Mouse (Mus musculus): ENCODE measurements around the gene Rab1b. TPM values are rescaled to one million over a fixed set of nuclear protein-coding genes. Genes with fewer than 3 reads are reported as not detected.

The Rab1b gene
- total RNA-seq, 2 experiments from 2014 or later, result 173 TPM

GRCm38 (mm10) chr19:5052853-5053252, 54.0 kb downstream of the Rab1b start:
- no peak for DNase-seq (ENCODE audit: extremely low spot score in 1 of 2, low spot score in 1 of 2)

GRCm38 (mm10) chr19:5052166-5052822, 54.6 kb downstream of the Rab1b start:
- peak in 1 of 2 experiments; percentile 35 for DNase-seq (ENCODE audit: extremely low spot score in 1 of 2, low spot score in 1 of 2)

GRCm38 (mm10) chr19:5051515-5051914, 55.4 kb downstream of the Rab1b start:
- DNase-seq (ENCODE audit: extremely low spot score in 1 of 2, low spot score in 1 of 2), result peak in 1 of 2 experiments; percentile 31

- DNase-seq (ENCODE audit: extremely low spot score in 1 of 2, low spot score in 1 of 2), result peak in 1 of 2 experiments; percentile 36
Observed at GRCm38 (mm10) chr19:5051031-5051430, 55.8 kb downstream of the Rab1b start.

- peak in 1 of 2 experiments; percentile 52 for DNase-seq (ENCODE audit: extremely low spot score in 1 of 2, low spot score in 1 of 2)
Observed at GRCm38 (mm10) chr19:5050047-5050905, 56.6 kb downstream of the Rab1b start, which contains the start of gene Rin1. Gene Rin1, plus strand, starts transcription at chr19:5050481.

- no peak for DNase-seq (ENCODE audit: extremely low spot score in 1 of 2, low spot score in 1 of 2)
Observed at GRCm38 (mm10) chr19:5049325-5049724, 57.5 kb downstream of the Rab1b start.

Other genes starting within 250 kb of the Rab1b start
- under 1 TPM; 0.84 to 0.89 TPM for gene Actn3, start 229.2 kb downstream of the Rab1b start, total RNA-seq (2021)
- 10 to 100 TPM; 24.9 to 25.5 TPM for gene Zdhhc24, start 228.4 kb downstream of the Rab1b start, total RNA-seq (2021)
- 10 to 100 TPM; 37.4 to 41.9 TPM for gene Bbs1, start 200.4 kb downstream of the Rab1b start, total RNA-seq (2021)
- gene Dpp3, start 178.8 kb downstream of the Rab1b start, total RNA-seq (2021), result 10 to 100 TPM; 41.0 to 43.5 TPM
- 10 to 100 TPM; 20.2 to 20.9 TPM for gene Peli3, start 163.9 kb downstream of the Rab1b start, total RNA-seq (2021)
- gene Mrpl11, start 144.9 kb downstream of the Rab1b start, total RNA-seq (2021), result 10 to 100 TPM; 60.5 to 71.1 TPM
- 1 to 10 TPM; 5.7 to 6.6 TPM for gene Npas4, start 116.8 kb downstream of the Rab1b start, total RNA-seq (2021)
- 10 to 100 TPM; 14.2 to 17.6 TPM for gene Slc29a2, start 83.2 kb downstream of the Rab1b start, total RNA-seq (2021)
- 100 to 1,000 TPM; 131 to 132 TPM for gene B4gat1, start 68.2 kb downstream of the Rab1b start, total RNA-seq (2021)
- 1 to 10 TPM; 5.0 to 5.3 TPM for gene AC124502.3, start 68.2 kb downstream of the Rab1b start, total RNA-seq (2021)
- gene Brms1, start 65.7 kb downstream of the Rab1b start, total RNA-seq (2021), result 10 to 100 TPM; 19.2 to 21.4 TPM
- 100 to 1,000 TPM; 109 to 114 TPM for gene Rin1, start 56.6 kb downstream of the Rab1b start, total RNA-seq (2021)
- 1 to 10 TPM; 4.3 to 5.1 TPM for gene Cd248, start 39.0 kb downstream of the Rab1b start, total RNA-seq (2021)
- 100 to 1,000 TPM; 131 to 138 TPM for gene Tmem151a, start 21.5 kb downstream of the Rab1b start, total RNA-seq (2021)
- gene Yif1a, start 18.5 kb downstream of the Rab1b start, total RNA-seq (2021), result 10 to 100 TPM; 24.5 to 24.7 TPM
- 100 to 1,000 TPM; 754 to 774 TPM for gene Cnih2, start 8.6 kb downstream of the Rab1b start, total RNA-seq (2021)
- gene Klc2, start 11.5 kb upstream of the Rab1b start, total RNA-seq (2021), result 100 to 1,000 TPM; 214 to 222 TPM
- gene Pacs1, start 166.0 kb upstream of the Rab1b start, total RNA-seq (2021), result 10 to 100 TPM; 54.2 to 57.6 TPM
- 100 to 1,000 TPM; 201 to 202 TPM for gene Sf3b2, start 188.4 kb upstream of the Rab1b start, total RNA-seq (2021)
- 100 to 1,000 TPM; 114 to 129 TPM for gene Gal3st3, start 191.3 kb upstream of the Rab1b start, total RNA-seq (2021)
- not detected for gene Catsper1, start 228.7 kb upstream of the Rab1b start, total RNA-seq (2021)
- 1 to 10 TPM; 6.1 to 6.7 TPM for gene Cst6, start 242.5 kb upstream of the Rab1b start, total RNA-seq (2021)

Data from layer of hippocampus, postnatal 25 days (tissue).